Mouse (Mus musculus): ENCODE measurements around the gene Slc41a3. TPM values are rescaled to one million over a fixed set of nuclear protein-coding genes. Genes with fewer than 3 reads are reported as not detected.

Gene Slc41a3
- polyA plus RNA-seq, 1 experiment, result not detected

GRCm38 (mm10) chr6:90689500-90689899 lies 85.0 kb downstream of the Slc41a3 start:
- no peak overlapping the region for H3K27ac ChIP-seq (ENCODE audit: insufficient read depth, low read depth, low read length)
- no peak for TF ChIP-seq CTCF (IDR thresholded peaks at IDR 0.05; ENCODE audit: insufficient read depth, low read depth, low read length)
- TF ChIP-seq POLR2A (IDR thresholded peaks at IDR 0.05; ENCODE audit: insufficient read depth, low read depth, low read length), result no peak
- WGBS, result 89% methylated on average over 10 of the region's 10 CpGs
- H3K4me3 ChIP-seq (ENCODE audit: insufficient read depth, low read depth, low read length), result no peak overlapping the region
- H3K4me1 ChIP-seq (ENCODE audit: control insufficient read depth, insufficient read depth, low read length), result peaks cover 13% of the 10 kb centered on the region

GRCm38 (mm10) chr6:90691935-90692334 lies 87.4 kb downstream of the Slc41a3 start:
- TF ChIP-seq CTCF (IDR thresholded peaks at IDR 0.05; ENCODE audit: insufficient read depth, low read depth, low read length) (no peak), POLR2A (IDR thresholded peaks at IDR 0.05; ENCODE audit: insufficient read depth, low read depth, low read length) (no peak)
- no peak overlapping the region for H3K4me3 ChIP-seq (ENCODE audit: insufficient read depth, low read depth, low read length)
- no peak overlapping the region for H3K27ac ChIP-seq (ENCODE audit: insufficient read depth, low read depth, low read length)
- peaks cover 25% of the 10 kb centered on the region for H3K4me1 ChIP-seq (ENCODE audit: control insufficient read depth, insufficient read depth, low read length)
- 88% methylated on average over 2 of the region's 2 CpGs for WGBS

- peaks cover 30% of the 10 kb centered on the region for H3K4me1 ChIP-seq (ENCODE audit: control insufficient read depth, insufficient read depth, low read length)
- 94% methylated on average over 2 of the region's 2 CpGs for WGBS
- no peak for TF ChIP-seq CTCF (IDR thresholded peaks at IDR 0.05; ENCODE audit: insufficient read depth, low read depth, low read length)
- no peak for TF ChIP-seq POLR2A (IDR thresholded peaks at IDR 0.05; ENCODE audit: insufficient read depth, low read depth, low read length)
- H3K4me3 ChIP-seq (ENCODE audit: insufficient read depth, low read depth, low read length), result no peak overlapping the region
- H3K27ac ChIP-seq (ENCODE audit: insufficient read depth, low read depth, low read length), result no peak overlapping the region
These were observed 87.9 kb downstream of the Slc41a3 start for GRCm38 (mm10) chr6:90692404-90692803.

- peak overlapping the region; percentile 36; the same call in 1 of the 2 replicates for H3K27ac ChIP-seq (ENCODE audit: insufficient read depth, low read depth, low read length)
- 15% methylated on average over 1 of the region's 1 CpGs for WGBS
- H3K4me1 ChIP-seq (ENCODE audit: control insufficient read depth, insufficient read depth, low read length), result peaks cover 24% of the 10 kb centered on the region
- TF ChIP-seq POLR2A (IDR thresholded peaks at IDR 0.05; ENCODE audit: insufficient read depth, low read depth, low read length) (no peak), CTCF (IDR thresholded peaks at IDR 0.05; ENCODE audit: insufficient read depth, low read depth, low read length) (no peak)
- H3K4me3 ChIP-seq (ENCODE audit: insufficient read depth, low read depth, low read length), result no peak overlapping the region
These were observed 91.2 kb downstream of the Slc41a3 start for GRCm38 (mm10) chr6:90695754-90696153.

Other genes with a start within 250 kb of the Slc41a3 start
- not detected in 2 replicates for gene Zxdc, start 235.2 kb upstream of the Slc41a3 start, polyA plus RNA-seq (2012; ENCODE audit: insufficient read depth, insufficient read length, low replicate concordance, missing spikeins)
- gene Cfap100, start 175.9 kb upstream of the Slc41a3 start, polyA plus RNA-seq (2012; ENCODE audit: insufficient read depth, insufficient read length, low replicate concordance, missing spikeins), result not detected in 2 replicates
- not detected in 2 replicates for gene Klf15, start 142.1 kb upstream of the Slc41a3 start, polyA plus RNA-seq (2012; ENCODE audit: insufficient read depth, insufficient read length, low replicate concordance, missing spikeins)
- not detected in 2 replicates for gene Aldh1l1, start 118.3 kb upstream of the Slc41a3 start, polyA plus RNA-seq (2012; ENCODE audit: insufficient read depth, insufficient read length, low replicate concordance, missing spikeins)

Measured in olfactory bulb, adult 2 months (tissue).